Mouse (Mus musculus) heart, adult 2 months (tissue): ENCODE measurements around the gene Cgnl1. TPM values are rescaled to one million over a fixed set of nuclear protein-coding genes. Genes with fewer than 3 reads are reported as not detected.

Experiments used
- DNase-seq, 2 experiments: peaks; one replicate each; pipeline ENCODE4 v3.0.0; 2021
- H3K27ac ChIP-seq: fragments of 200-600 bp; 2 replicates; pipeline ENCODE4 v1.8.1; 2022
- H3K27me3 ChIP-seq: fragments of 200-500 bp; 2 replicates; pipeline ENCODE4 v1.6.1; 2012; ENCODE audit warnings: mild to moderate bottlenecking, low read length, inconsistent platforms, mixed read lengths; ENCODE audit not compliant: control insufficient read depth, insufficient read depth
- H3K36me3 ChIP-seq: fragments of 200-500 bp; 2 replicates; pipeline ENCODE4 v1.6.1; 2012; ENCODE audit warnings: low read length, inconsistent platforms; ENCODE audit not compliant: control insufficient read depth, insufficient read depth
- H3K4me1 ChIP-seq: fragments of 200-500 bp; 2 replicates; pipeline ENCODE4 v1.6.1; 2011; ENCODE audit warnings: low read length; ENCODE audit not compliant: control insufficient read depth, insufficient read depth
- H3K4me3 ChIP-seq: fragments of 200-600 bp; 2 replicates; pipeline ENCODE4 v1.8.1; 2022
- H3K79me2 ChIP-seq: fragments of 200-500 bp; replicated peaks from 2 replicates; pipeline ENCODE4 v1.6.1; 2012; ENCODE audit warnings: mild to moderate bottlenecking, inconsistent platforms, low read length, moderate library complexity, mixed read lengths; ENCODE audit not compliant: control insufficient read depth, insufficient read depth
- H3K9ac ChIP-seq: fragments of 200-500 bp; 2 replicates; pipeline ENCODE4 v1.6.1; 2012; ENCODE audit warnings: low read depth, mild to moderate bottlenecking, control low read depth, inconsistent platforms, low read length, mixed read lengths
- CTCF ChIP-seq: fragments of 200-600 bp; IDR thresholded peaks from 2 replicates; pipeline ENCODE4 v1.8.1; 2022; ENCODE audit warnings: antibody characterized with exemption, mild to moderate bottlenecking, moderate library complexity
- EP300 ChIP-seq: fragments of 200-500 bp; IDR thresholded peaks from 2 replicates; pipeline ENCODE4 v1.6.1; 2011; ENCODE audit warnings: low read depth, low read length, control low read depth; ENCODE audit not compliant: insufficient read depth
- POLR2A ChIP-seq: fragments of 200-500 bp; IDR thresholded peaks from 2 replicates; pipeline ENCODE4 v1.6.1; 2011; ENCODE audit warnings: mild to moderate bottlenecking, low read depth, low read length, control low read depth; ENCODE audit not compliant: insufficient read depth
- WGBS: fragments of 180-500 bp; shearing (Covaris S2); methylation state at CpG from one replicate; pipeline ENCODE4 v1.1.7; 2018; 5-methylcytosine and 5-hydroxymethylcytosine counted together
- intact Hi-C: fragments of 180-260 bp; cut with DNase I; formaldehyde crosslinking; loops from one replicate; pipeline ENCODE4 v1.15.1; 2025
- polyA plus RNA-seq: library from polyadenylated mRNA; depleted of rRNA; stranded (reverse); fragments of >200 nt; gene quantifications from 2 replicates; pipeline ENCODE4 v1.2.3, GENCODE M21; 2012
- total RNA-seq, 2 experiments: library from RNA; stranded (reverse); gene quantifications; 2 replicates each; pipeline ENCODE4 v1.2.3; 2021

Gene Cgnl1
- total and polyA plus RNA-seq, 3 experiments: 10.5 to 31.0 (median 28.1) TPM

DNA sequence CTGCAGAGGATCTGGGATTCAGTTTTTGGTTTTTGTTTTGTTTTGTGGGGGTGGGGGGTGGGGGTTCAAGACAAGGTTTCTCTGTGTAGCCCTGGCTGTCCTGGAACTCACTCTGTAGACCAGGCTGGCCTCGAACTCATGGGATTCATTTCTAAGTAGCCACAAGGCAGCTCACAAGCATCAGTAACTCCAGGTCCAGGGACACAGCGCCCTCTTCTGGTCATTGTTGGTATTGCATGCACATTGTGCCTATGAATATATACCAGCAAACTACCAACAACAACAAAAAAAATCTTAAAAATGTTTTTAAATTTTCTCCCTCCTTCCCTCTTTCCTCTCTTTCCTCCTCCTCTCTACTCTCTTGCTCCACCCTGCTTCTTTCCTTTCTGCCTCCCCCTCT, 156.8 kb downstream of the Cgnl1 start:
- Histone ChIP-seq H3K4me1 (no peaks in the 10 kb centered on the region; the same call in 1 of the 2 replicates), H3K79me2 (no peaks in the 10 kb centered on the region), H3K27me3 (no peaks in the 10 kb centered on the region), H3K4me3 (no peak overlapping the region), H3K9ac (no peak overlapping the region), H3K27ac (no peak overlapping the region), H3K36me3 (no peaks in the 10 kb centered on the region)
- peak in 1 of 2 experiments; percentile 72 for DNase-seq
- 19% methylated on average over 2 of the region's 2 CpGs for WGBS
- TF ChIP-seq POLR2A: no peak
- peak; percentile 55; the same call in 1 of the 2 replicates for TF ChIP-seq EP300
- peak; percentile 88 for TF ChIP-seq CTCF
- intact Hi-C loops: loop anchor here (5.0 kb wide), 2 partner anchors 127 to 257 kb away; partner anchors contain the start of gene Polr2m

DNA sequence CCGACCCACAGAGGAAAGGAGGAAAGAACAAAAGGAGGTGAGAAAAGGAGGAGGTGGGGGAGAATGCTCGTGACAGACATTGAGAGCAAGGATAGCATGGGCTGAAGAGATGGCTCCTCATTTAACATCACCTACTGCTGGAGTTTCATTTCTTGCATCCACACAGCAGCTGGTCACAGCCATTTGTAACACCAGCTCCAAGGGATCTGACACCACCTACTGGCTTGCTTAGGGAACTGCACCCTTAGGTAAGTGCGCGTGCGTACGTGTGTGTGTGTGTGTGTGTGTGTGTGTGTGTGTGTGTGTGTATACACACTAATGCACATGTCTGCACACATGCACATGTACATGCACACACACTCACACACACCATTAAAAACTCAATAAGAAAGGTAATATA, 158.4 kb downstream of the Cgnl1 start:
- TF ChIP-seq CTCF (peak; percentile 82), POLR2A (no peak), EP300 (peak; percentile 89)
- no peaks in the 10 kb centered on the region for H3K36me3 ChIP-seq
- 70% methylated on average over 6 of the region's 6 CpGs for WGBS
- no peaks in the 10 kb centered on the region for H3K79me2 ChIP-seq
- H3K27ac ChIP-seq: no peak overlapping the region; the same call in 1 of the 2 replicates
- no peak overlapping the region for H3K9ac ChIP-seq
- H3K27me3 ChIP-seq: no peaks in the 10 kb centered on the region
- H3K4me1 ChIP-seq: peaks cover 5% of the 10 kb centered on the region
- intact Hi-C loops: loop anchor here (1.0 to 2.0 kb wide), 2 partner anchors 22 to 70 kb away; no protein-coding TSS in a partner anchor
- H3K4me3 ChIP-seq: no peak overlapping the region
- DNase-seq: no peak

DNA sequence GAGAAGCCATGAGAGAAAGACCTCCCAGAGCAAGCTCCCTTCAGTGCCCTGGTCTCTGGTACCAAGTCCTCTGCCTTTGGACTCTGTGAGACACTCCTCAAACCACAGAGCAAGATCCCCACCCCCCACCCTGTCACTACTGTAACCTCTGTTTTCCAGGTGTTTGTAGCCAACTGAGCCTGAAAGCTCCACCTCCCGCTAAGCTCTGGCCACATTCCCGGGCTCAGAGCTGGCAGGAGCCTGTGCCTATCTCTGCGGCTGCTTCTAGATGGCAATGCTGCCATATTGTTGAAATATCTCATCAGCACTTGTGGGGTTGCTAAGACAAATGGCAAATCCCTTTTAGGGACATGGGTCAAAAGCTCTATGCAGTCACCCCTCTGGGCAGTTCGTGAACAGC, 159.5 kb downstream of the Cgnl1 start:
- Histone ChIP-seq H3K4me3 (no peak overlapping the region), H3K4me1 (peaks cover 5% of the 10 kb centered on the region), H3K9ac (no peak overlapping the region), H3K27me3 (no peaks in the 10 kb centered on the region), H3K27ac (peak overlapping the region; percentile 45), H3K79me2 (no peaks in the 10 kb centered on the region), H3K36me3 (no peaks in the 10 kb centered on the region)
- DNase-seq: peak in 1 of 2 experiments; percentile 54
- 43% methylated on average over 4 of the region's 4 CpGs for WGBS
- 0 out of 2 replicates have a peak, but pooled peaks have one; percentile 21 for TF ChIP-seq EP300
- TF ChIP-seq POLR2A: no peak
- intact Hi-C loops: loop anchor here (2.0 kb wide), 1 partner anchor 21 kb away; no protein-coding TSS in a partner anchor

DNA sequence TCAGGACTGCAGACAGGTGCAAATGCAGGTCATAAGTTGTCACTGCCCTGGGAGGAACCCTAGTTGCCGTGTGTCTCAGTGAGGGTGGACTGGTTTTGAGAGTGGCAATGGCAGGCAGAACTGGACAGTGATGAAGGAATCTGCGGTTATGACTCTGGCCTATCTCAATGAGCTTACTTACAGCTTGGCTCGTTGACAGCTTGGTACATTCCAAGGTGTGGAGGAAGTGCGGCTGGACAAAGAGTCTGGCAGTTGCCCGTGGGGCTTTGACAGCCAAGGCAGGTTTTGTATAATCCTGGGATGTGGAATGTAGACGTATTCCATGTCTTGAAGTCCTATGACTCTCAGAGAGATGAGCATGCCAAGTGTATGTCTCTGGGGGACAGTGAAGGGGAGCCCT, 162.4 kb downstream of the Cgnl1 start:
- no peak for DNase-seq
- H3K27ac ChIP-seq: no peak overlapping the region

DNA sequence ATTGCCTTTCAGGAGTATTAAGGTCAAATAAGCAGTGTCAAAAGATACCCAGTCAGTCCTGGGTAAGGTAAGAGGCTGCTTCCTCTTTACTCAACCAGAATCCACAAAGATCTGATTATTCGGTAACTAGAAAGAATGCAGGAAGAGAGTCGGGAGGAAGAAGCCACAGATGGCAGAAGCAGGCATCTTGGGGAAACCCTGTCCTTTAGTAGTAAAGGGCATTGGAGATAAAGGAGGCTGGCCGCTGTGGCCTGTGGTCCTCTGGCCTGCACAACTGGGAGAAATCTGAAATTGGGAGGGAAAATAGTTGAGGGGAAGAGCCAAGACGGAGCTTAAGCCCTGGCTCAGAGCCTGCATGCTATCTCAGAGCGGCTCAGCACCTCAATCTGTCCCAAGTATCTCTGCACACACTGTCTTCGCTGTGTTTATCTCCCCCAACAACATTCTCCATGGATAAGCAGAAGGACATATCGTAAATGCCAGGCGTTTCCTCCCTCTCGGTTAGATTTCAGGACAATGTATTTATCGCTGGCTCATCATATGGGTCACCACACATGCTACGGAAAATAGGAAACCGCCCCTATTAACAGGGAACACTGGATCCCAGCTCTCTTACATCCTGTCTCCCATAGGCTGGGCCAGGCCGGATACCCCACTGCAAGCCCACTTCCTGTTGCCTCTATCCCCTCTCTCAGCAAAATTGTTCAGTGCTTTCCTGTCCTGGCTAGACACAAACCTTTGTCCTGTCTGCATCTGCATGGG, 164.9 kb downstream of the Cgnl1 start:
- no peaks in the 10 kb centered on the region for H3K79me2 ChIP-seq
- H3K36me3 ChIP-seq: no peaks in the 10 kb centered on the region
- no peak overlapping the region for H3K9ac ChIP-seq
- WGBS: 28% methylated on average over 13 of the region's 13 CpGs
- intact Hi-C loops: no loop called here
- H3K4me1 ChIP-seq: peaks cover 11% of the 10 kb centered on the region
- H3K27ac ChIP-seq: peak overlapping the region; percentile 56
- DNase-seq: no peak
- H3K4me3 ChIP-seq: no peak overlapping the region
- no peaks in the 10 kb centered on the region for H3K27me3 ChIP-seq
- TF ChIP-seq POLR2A (0 out of 2 replicates have a peak, but pooled peaks have one; percentile 9), EP300 (no peak)

More for the DNA sequence above, 162.4 kb downstream of the Cgnl1 start:
- 20% methylated on average over 6 of the region's 6 CpGs for WGBS
- Histone ChIP-seq H3K9ac (no peak overlapping the region), H3K79me2 (no peaks in the 10 kb centered on the region), H3K4me3 (no peak overlapping the region), H3K36me3 (no peaks in the 10 kb centered on the region), H3K4me1 (peaks cover 11% of the 10 kb centered on the region), H3K27me3 (no peaks in the 10 kb centered on the region)
- intact Hi-C loops: no loop called here
- no peak for TF ChIP-seq POLR2A
- no peak for TF ChIP-seq CTCF
- TF ChIP-seq EP300: no peak

DNA sequence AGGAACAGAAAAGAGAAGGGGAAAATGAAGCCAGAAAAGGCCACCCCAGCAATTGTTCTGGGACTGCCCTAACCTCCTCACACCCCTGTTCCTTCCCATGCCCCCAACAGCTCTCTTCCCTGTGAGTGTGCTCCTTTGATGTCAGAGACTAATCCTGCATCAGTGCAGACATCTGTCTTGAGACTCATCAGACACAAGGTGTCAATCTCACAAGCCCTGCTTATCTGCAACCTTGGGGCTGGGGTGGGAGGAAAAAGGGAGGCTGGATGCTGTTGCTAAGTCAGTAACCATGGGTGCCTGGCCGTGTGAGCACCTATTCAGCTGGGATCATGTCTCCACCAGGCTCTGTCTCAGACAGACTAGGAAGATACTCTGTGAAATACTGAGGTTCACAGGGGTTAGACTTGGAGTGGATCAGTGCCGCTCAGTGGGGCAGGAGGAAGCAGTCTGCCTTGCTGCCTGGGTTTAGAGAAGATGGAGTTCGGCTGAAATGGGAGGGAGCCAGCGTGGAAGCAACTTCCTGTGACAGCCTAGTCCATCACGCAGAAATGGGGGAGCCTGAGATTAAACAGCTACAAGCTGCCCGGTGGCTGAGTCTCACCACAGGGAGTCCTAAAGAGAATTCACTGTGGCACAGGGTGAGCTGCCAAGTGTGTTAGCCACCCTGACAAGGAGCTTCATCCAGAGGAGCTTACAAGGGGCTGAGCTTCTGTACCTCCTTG, 166.3 kb downstream of the Cgnl1 start:
- TF ChIP-seq CTCF (no peak), EP300 (no peak), POLR2A (no peak)
- intact Hi-C loops: no loop called here
- Histone ChIP-seq H3K27ac (no peak overlapping the region), H3K9ac (no peak overlapping the region), H3K4me1 (peaks cover 11% of the 10 kb centered on the region), H3K27me3 (no peaks in the 10 kb centered on the region), H3K36me3 (no peaks in the 10 kb centered on the region), H3K4me3 (no peak overlapping the region), H3K79me2 (no peaks in the 10 kb centered on the region)
- 46% methylated on average over 6 of the region's 6 CpGs for WGBS
- DNase-seq: no peak
